Mouse (Mus musculus) embryonic facial prominence, embryonic 13.5 days (tissue): ENCODE measurements around the gene Wdr75. TPM values are rescaled to one million over a fixed set of nuclear protein-coding genes. Genes with fewer than 3 reads are reported as not detected.

ENCODE experiments used
- polyA plus RNA-seq: library from polyadenylated mRNA; unstranded; fragments of >200 nt; fragmentation: Nextera tagmentation; extraction: Ambion mirVana; gene quantifications from 2 replicates; pipeline ENCODE4 v1.2.1, GENCODE M21; 2015

The Wdr75 gene
- polyA plus RNA-seq, 1 experiment from 2014 or later: 84.8 TPM

Other genes starting within 250 kb of the Wdr75 start
- gene Gm5269, start 95.1 kb downstream of the Wdr75 start, polyA plus RNA-seq: not detected in 2 replicates
- 14.3 and 18.8 TPM in 2 replicates for gene Slc40a1, start 131.4 kb downstream of the Wdr75 start, polyA plus RNA-seq